Mouse (Mus musculus) heart, embryonic 10.5 days (tissue): ENCODE data around the gene Epb41l1. TPM values are rescaled to one million over a fixed set of nuclear protein-coding genes. Genes with fewer than 3 reads are reported as not detected.

Source experiments
- DNase-seq: peaks from one replicate; pipeline ENCODE4 v3.0.0-alpha.2; 2017; ENCODE audit warnings: low spot score
- H3K27ac ChIP-seq: fragments of 300-500 bp; sonication (generic); 2 replicates; pipeline ENCODE4 v1.5.1; 2016; ENCODE audit warnings: mild to moderate bottlenecking
- H3K27me3 ChIP-seq: fragments of 300-500 bp; sonication (generic); 2 replicates; pipeline ENCODE4 v1.6.1; 2016; ENCODE audit warnings: mild to moderate bottlenecking; ENCODE audit not compliant: poor library complexity, insufficient read depth, severe bottlenecking
- H3K36me3 ChIP-seq: fragments of 300-500 bp; sonication (generic); 2 replicates; pipeline ENCODE4 v1.6.1; 2016; ENCODE audit warnings: mild to moderate bottlenecking, moderate library complexity
- H3K4me1 ChIP-seq: fragments of 300-500 bp; sonication (generic); 2 replicates; pipeline ENCODE4 v1.6.1; 2016; ENCODE audit warnings: mild to moderate bottlenecking
- H3K4me3 ChIP-seq: fragments of 300-500 bp; sonication (generic); 2 replicates; pipeline ENCODE4 v1.5.1; 2016; ENCODE audit warnings: mild to moderate bottlenecking, moderate library complexity
- H3K9me3 ChIP-seq: fragments of 300-500 bp; sonication (generic); 2 replicates; pipeline ENCODE4 v1.6.1; 2016; ENCODE audit warnings: mild to moderate bottlenecking, moderate library complexity
- WGBS: fragments of 180-500 bp; shearing (Covaris S2); methylation state at CpG from one replicate; pipeline ENCODE4 v1.1.7; 2016; 5-methylcytosine and 5-hydroxymethylcytosine counted together
- microRNA-seq: library from miRNA; unstranded; fragments of <30 nt; microRNA quantifications from one replicate; pipeline ENCODE4, GENCODE M21; 2017
- polyA plus RNA-seq: library from polyadenylated mRNA; unstranded; fragments of >200 nt; fragmentation: Nextera tagmentation; extraction: Ambion mirVana; gene quantifications from 2 replicates; pipeline ENCODE4 v1.2.1, GENCODE M21; 2016

Epb41l1 gene
- polyA plus RNA-seq, 1 experiment from 2014 or later = 1.5 TPM

- WGBS = 63% methylated on average over 10 of the region's 10 CpGs
- no peaks in the 10 kb centered on the region for H3K36me3 ChIP-seq
- no peaks in the 10 kb centered on the region for H3K9me3 ChIP-seq
- no peak overlapping the region for H3K27ac ChIP-seq
- H3K4me3 ChIP-seq = no peak overlapping the region
- peaks cover 15% of the 10 kb centered on the region for H3K4me1 ChIP-seq
- peaks cover 31% of the 10 kb centered on the region for H3K27me3 ChIP-seq
- DNase-seq = no peak
Measured at GRCm38 (mm10) chr2:156582887-156583286, 162.2 kb downstream of the Epb41l1 start.

GRCm38 (mm10) chr2:156584154-156584796, 163.6 kb downstream of the Epb41l1 start:
- H3K4me1 ChIP-seq = peaks cover 15% of the 10 kb centered on the region
- no peaks in the 10 kb centered on the region for H3K36me3 ChIP-seq
- 54% methylated on average over 11 of the region's 11 CpGs for WGBS
- no peak overlapping the region for H3K4me3 ChIP-seq
- no peaks in the 10 kb centered on the region for H3K9me3 ChIP-seq
- no peak for DNase-seq
- H3K27me3 ChIP-seq = peaks cover 31% of the 10 kb centered on the region
- H3K27ac ChIP-seq = no peak overlapping the region

- peaks cover 26% of the 10 kb centered on the region for H3K27me3 ChIP-seq
- DNase-seq = no peak
- no peak overlapping the region for H3K4me3 ChIP-seq
- no peaks in the 10 kb centered on the region for H3K9me3 ChIP-seq
- peaks cover 15% of the 10 kb centered on the region for H3K4me1 ChIP-seq
- 53% methylated on average over 14 of the region's 14 CpGs for WGBS
- no peak overlapping the region for H3K27ac ChIP-seq
- H3K36me3 ChIP-seq = no peaks in the 10 kb centered on the region
Measured at GRCm38 (mm10) chr2:156584797-156585471, 164.2 kb downstream of the Epb41l1 start.

- 86% methylated on average over 9 of the region's 9 CpGs for WGBS
- Histone ChIP-seq H3K27ac (no peak overlapping the region), H3K36me3 (no peaks in the 10 kb centered on the region), H3K4me3 (no peak overlapping the region), H3K27me3 (peaks cover 7% of the 10 kb centered on the region; the same call in 1 of the 2 replicates), H3K4me1 (peaks cover 8% of the 10 kb centered on the region; the same call in 1 of the 2 replicates), H3K9me3 (no peaks in the 10 kb centered on the region)
- DNase-seq = no peak
Measured at GRCm38 (mm10) chr2:156589481-156589880, 168.8 kb downstream of the Epb41l1 start.

Small RNA genes lying within 50 kb of the gene (microRNA-seq; reads per million reads assigned to microRNA genes)
- gene Gm22758 = not detected

Other genes starting within 250 kb of the Epb41l1 start
- 384 and 469 TPM in 2 replicates for gene Rbm39, start 240.7 kb upstream of the Epb41l1 start, polyA plus RNA-seq
- gene Phf20, start 224.4 kb upstream of the Epb41l1 start, polyA plus RNA-seq = 45.5 and 51.6 TPM in 2 replicates
- 2.3 TPM in 2 replicates for gene Cnbd2, start 108.6 kb upstream of the Epb41l1 start, polyA plus RNA-seq
- gene Scand1, start 108.2 kb upstream of the Epb41l1 start, polyA plus RNA-seq = 50.8 and 60.3 TPM in 2 replicates
- gene Aar2, start 126.7 kb downstream of the Epb41l1 start, polyA plus RNA-seq = 28.0 and 31.8 TPM in 2 replicates
- 71.6 and 95.7 TPM in 2 replicates for gene Dlgap4, start 192.8 kb downstream of the Epb41l1 start, polyA plus RNA-seq